ENCODE assay signal across 8 mouse cellular contexts in the genomic region with DNA sequence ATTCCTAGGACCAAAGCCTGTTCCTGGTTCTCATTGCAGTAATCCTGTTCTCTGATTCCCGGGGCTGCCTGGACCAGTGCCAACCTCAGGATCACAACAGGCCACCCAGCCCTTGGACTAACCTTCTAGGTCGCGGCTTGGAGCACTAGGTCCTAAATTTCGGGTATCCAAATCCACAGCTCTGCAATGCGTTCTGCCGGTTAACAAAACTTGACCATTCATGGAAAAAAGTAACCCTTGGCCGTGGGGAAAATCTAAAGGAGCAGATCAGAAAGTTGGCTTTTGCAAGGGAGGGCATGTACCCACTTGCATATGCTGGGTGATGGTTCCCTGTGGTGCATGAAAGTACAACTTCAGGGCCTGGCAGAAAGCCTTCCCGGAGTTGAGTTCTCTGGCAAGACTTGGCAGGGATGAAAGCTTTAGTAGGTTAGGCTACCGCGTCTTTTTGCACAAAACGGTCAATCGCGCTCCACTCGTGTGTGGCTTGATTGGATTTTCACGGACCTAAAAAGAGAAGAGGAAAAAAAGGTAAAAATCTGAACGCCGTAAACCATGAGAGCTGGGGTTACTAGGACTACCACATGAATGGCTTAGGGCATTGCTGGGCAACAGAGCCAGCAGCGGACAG. TPM values are rescaled to one million over a fixed set of nuclear protein-coding genes. Genes with fewer than 3 reads are reported as not detected.
A peak's percentile ranks its signal among the peaks of the same experiment; 100 is the strongest.
DNase-seq lines count a peak whose midpoint lies in the region; ATAC-seq and TF ChIP-seq lines count a peak whose summit lies in the region.

No protein-coding gene starts in this region.

- no peak; the same call in 1 of the 2 replicates for ATAC-seq in cerebellum, adult (ENCODE audit: insufficient number of reproducible peaks, low FRiP score, low TSS enrichment)
- ATAC-seq in forebrain, embryonic 16.5 days = peak; percentile 31

- WGBS in forebrain, embryonic 16.5 days = 12% methylated on average over 18 of the region's 18 CpGs

- peak overlapping the region; percentile 72 for H3K4me3 ChIP-seq in bone marrow macrophage, adult 2 months (ENCODE audit: insufficient read depth, low read length)
- peak overlapping the region; percentile 70 for H3K4me3 ChIP-seq in forebrain, embryonic 16.5 days (replicated peaks; ENCODE audit: low read length)

- peak overlapping the region; percentile 87 for H3K9ac ChIP-seq in forebrain, embryonic 16.5 days (replicated peaks; ENCODE audit: low read depth, low read length)

- H3K9me3 ChIP-seq in forebrain, embryonic 16.5 days (ENCODE audit: control insufficient read depth, low read length) = no peaks in the 10 kb centered on the region

- no peak for TF ChIP-seq POLR2A in bone marrow macrophage, adult 2 months (IDR thresholded peaks at IDR 0.05; ENCODE audit: borderline replicate concordance, low read depth, low read length)

- H3K4me2 ChIP-seq in forebrain, embryonic 16.5 days (ENCODE audit: low read length) = peak overlapping the region; percentile 99

- H3K4me1 ChIP-seq in bone marrow macrophage, adult 2 months (ENCODE audit: control insufficient read depth, insufficient read depth, low read length) = peaks cover 24% of the 10 kb centered on the region
- H3K4me1 ChIP-seq in forebrain, embryonic 16.5 days (replicated peaks; ENCODE audit: control insufficient read depth, insufficient read depth, low read length) = peaks cover 14% of the 10 kb centered on the region

- no peak overlapping the region for H3K27ac ChIP-seq in bone marrow macrophage, adult 2 months (ENCODE audit: insufficient read depth, low read depth, low read length)
- H3K27ac ChIP-seq in forebrain, embryonic 16.5 days (ENCODE audit: low read length) = peak overlapping the region; percentile 78; the same call in 1 of the 2 replicates

- peak; percentile 33 for DNase-seq in cerebellum, adult 11 months
- DNase-seq in heart, postnatal 4 days = peak; percentile 76
- peak; percentile 54 to 58 for DNase-seq in layer of hippocampus, postnatal 10 days (ENCODE audit: low spot score in 2 of 2)
- DNase-seq in lung, postnatal 14 days = peak; percentile 75
- DNase-seq in right cerebral cortex, postnatal 14 days = peak; percentile 63

- H3K27me3 ChIP-seq in forebrain, embryonic 16.5 days (replicated peaks; ENCODE audit: control insufficient read depth, insufficient read depth, low read length) = no peaks in the 10 kb centered on the region

- TF ChIP-seq CTCF in bone marrow macrophage, adult 2 months (IDR thresholded peaks at IDR 0.05; ENCODE audit: low read depth, low read length) = no peak

- no peaks in the 10 kb centered on the region for H3K36me3 ChIP-seq in forebrain, embryonic 16.5 days (ENCODE audit: control insufficient read depth, insufficient read depth)

RNA-seq across cellular contexts. Expression of a gene that starts 1.1 kb away (rescaled TPM):
- 14.4 and 16.3 TPM in 2 replicates for polyA plus RNA-seq in bone marrow macrophage, adult 2 months (2012; ENCODE audit: insufficient read depth, insufficient read length, missing spikeins)
- polyA plus RNA-seq in forebrain, embryonic 16.5 days (2015; fragmentation: Nextera tagmentation; extraction: Ambion mirVana) = 9.3 and 12.2 TPM in 2 replicates
- 10 to 100 TPM; 15.5 to 21.2 TPM for total RNA-seq in heart, postnatal 4 days (2021)
- 10 to 100 TPM; 32.2 to 35.2 TPM for total RNA-seq in layer of hippocampus, postnatal 10 days (2021)

RNA-seq across cellular contexts. Expression of a gene that starts 31.1 kb away (rescaled TPM):
- 67.5 and 69.8 TPM in 2 replicates for polyA plus RNA-seq in bone marrow macrophage, adult 2 months (2012; ENCODE audit: insufficient read depth, insufficient read length, missing spikeins)
- polyA plus RNA-seq in forebrain, embryonic 16.5 days (2015; fragmentation: Nextera tagmentation; extraction: Ambion mirVana) = 35.0 and 43.2 TPM in 2 replicates
- total RNA-seq in heart, postnatal 4 days (2021) = 10 to 100 TPM; 34.1 to 35.3 TPM
- total RNA-seq in layer of hippocampus, postnatal 10 days (2021) = 10 to 100 TPM; 52.0 to 56.3 TPM

RNA-seq across cellular contexts. Expression of a gene that starts 57.6 kb away (rescaled TPM):
- polyA plus RNA-seq in bone marrow macrophage, adult 2 months (2012; ENCODE audit: insufficient read depth, insufficient read length, missing spikeins) = 36.9 and 38.7 TPM in 2 replicates
- polyA plus RNA-seq in forebrain, embryonic 16.5 days (2015; fragmentation: Nextera tagmentation; extraction: Ambion mirVana) = 99.9 and 101 TPM in 2 replicates
- total RNA-seq in heart, postnatal 4 days (2021) = 10 to 100 TPM; 80.9 to 86.9 TPM
- 10 to 100 TPM; 65.5 to 68.5 TPM for total RNA-seq in layer of hippocampus, postnatal 10 days (2021)
